Mouse (Mus musculus): ENCODE measurements at regions not wholly inside any gene's neighbourhood (a gene's known extent, or its start where the extent isn't known, plus 50 kb on each side); places are given as distances from the start of the nearest gene placed in this dataset.

DNA sequence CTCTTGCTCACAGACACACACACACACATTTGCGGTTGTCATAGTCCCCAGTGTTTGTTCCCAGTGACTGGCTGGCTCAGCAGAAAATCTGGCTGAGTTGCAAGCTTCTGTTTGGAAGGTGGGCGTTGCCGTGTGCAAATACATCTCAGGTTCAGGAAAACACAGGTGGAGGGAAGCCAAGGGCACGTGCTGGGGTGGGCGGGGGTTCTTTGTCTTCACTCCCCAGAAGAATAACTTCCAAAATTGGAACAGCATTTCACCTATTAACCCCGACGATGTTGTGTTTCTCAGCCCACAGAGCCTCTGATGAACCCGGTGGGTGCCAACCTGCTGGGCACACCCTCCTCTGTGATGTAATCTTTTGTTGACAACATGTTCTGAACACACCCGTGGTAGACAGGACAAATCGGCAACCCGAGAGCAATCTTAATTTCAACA is 82.3 kb upstream of the Ubl3 start:
- Histone ChIP-seq H3K4me3 (ENCODE audit: insufficient read depth, low read length) (no peak overlapping the region), H3K27ac (ENCODE audit: insufficient read depth, low read length) (no peak overlapping the region), H3K4me1 (ENCODE audit: control insufficient read depth, insufficient read depth, low read length) (no peaks in the 10 kb centered on the region; the same call in 1 of the 2 replicates)
- TF ChIP-seq CTCF (IDR thresholded peaks at IDR 0.05; ENCODE audit: extremely low read depth, insufficient read depth, low read length) (no peak), POLR2A (IDR thresholded peaks at IDR 0.05; ENCODE audit: extremely low read depth, insufficient read depth, low read length) (no peak)

DNA sequence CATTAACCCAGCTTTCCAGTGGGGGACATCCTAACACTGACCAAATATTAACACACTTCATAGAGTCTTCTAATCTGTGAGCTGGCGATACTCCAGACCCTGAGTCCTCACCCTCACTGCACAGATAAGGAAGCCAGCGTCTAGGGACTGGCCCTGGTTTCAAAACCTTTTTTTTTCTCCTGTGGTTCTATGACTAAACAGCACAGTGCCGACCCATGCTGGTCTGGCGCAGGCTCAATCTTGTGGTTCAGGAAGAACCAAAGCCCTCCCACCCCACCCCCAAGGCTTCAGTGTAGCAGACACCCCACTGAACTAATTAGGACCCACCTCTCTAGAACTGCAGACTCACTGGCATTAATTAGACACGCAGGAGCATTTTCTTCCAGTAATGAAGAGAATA is 81.4 kb upstream of the Ubl3 start:
- no peaks in the 10 kb centered on the region; the same call in 1 of the 2 replicates for H3K4me1 ChIP-seq (ENCODE audit: control insufficient read depth, insufficient read depth, low read length)
- TF ChIP-seq POLR2A (IDR thresholded peaks at IDR 0.05; ENCODE audit: extremely low read depth, insufficient read depth, low read length) (no peak), CTCF (IDR thresholded peaks at IDR 0.05; ENCODE audit: extremely low read depth, insufficient read depth, low read length) (no peak)
- no peak overlapping the region for H3K27ac ChIP-seq (ENCODE audit: insufficient read depth, low read length)
- H3K4me3 ChIP-seq (ENCODE audit: insufficient read depth, low read length) = no peak overlapping the region

DNA sequence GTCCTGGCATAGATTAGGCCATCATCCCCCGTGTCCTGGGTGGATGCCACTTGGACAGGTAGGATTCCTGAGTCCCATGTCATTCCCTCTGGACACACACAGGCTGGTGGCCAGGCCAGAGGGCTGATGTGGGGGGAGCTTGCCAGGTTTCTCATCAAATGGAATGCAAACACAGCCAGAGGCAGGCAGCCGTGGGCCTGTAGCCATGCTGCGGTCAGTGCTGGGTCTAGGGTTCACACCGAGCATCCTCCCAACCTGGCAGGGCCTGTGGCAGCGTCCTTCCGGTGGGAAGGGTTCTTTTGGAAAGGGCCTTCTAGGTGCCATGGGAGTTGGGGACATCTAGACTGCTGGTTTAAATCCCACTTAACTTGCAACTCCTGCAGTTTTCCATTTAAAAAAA is 80.7 kb upstream of the Ubl3 start:
- TF ChIP-seq CTCF (IDR thresholded peaks at IDR 0.05; ENCODE audit: extremely low read depth, insufficient read depth, low read length) (no peak), POLR2A (IDR thresholded peaks at IDR 0.05; ENCODE audit: extremely low read depth, insufficient read depth, low read length) (no peak)
- Histone ChIP-seq H3K4me1 (ENCODE audit: control insufficient read depth, insufficient read depth, low read length) (no peaks in the 10 kb centered on the region; the same call in 1 of the 2 replicates), H3K4me3 (ENCODE audit: insufficient read depth, low read length) (no peak overlapping the region), H3K27ac (ENCODE audit: insufficient read depth, low read length) (no peak overlapping the region)

DNA sequence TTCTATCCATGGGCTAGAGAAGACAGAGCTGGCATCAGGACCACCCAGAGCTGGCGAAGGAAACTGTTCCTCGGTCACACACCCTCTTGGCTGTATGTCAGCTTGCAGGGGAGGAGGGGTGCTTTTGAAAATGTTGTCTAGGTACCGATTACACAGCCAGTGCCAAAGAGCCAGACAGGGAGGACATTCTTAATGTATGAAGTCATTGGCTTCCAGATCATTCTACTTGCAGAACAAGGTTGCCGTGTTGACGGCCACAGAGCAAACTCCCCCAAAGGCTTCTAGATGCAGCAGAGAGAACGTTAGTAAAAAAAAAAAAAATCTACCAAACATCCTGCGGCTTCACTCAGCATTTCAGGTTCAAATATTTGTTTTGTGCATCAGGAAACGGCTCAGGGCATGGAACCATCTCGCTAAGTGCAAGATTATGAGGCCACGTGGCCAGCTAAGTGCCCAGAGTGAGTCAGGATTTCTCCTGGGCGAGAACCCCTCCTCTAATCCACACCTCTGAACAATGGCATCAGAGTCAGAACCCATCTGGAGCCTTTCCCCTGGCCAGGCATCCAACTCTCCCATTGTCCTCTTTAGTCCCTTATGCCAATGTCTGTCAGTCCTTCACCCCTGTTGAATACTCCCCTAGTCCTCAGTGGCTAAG is 80.1 kb upstream of the Ubl3 start:
- TF ChIP-seq POLR2A (IDR thresholded peaks at IDR 0.05; ENCODE audit: extremely low read depth, insufficient read depth, low read length) (no peak), CTCF (IDR thresholded peaks at IDR 0.05; ENCODE audit: extremely low read depth, insufficient read depth, low read length) (no peak)
- Histone ChIP-seq H3K4me1 (ENCODE audit: control insufficient read depth, insufficient read depth, low read length) (no peaks in the 10 kb centered on the region; the same call in 1 of the 2 replicates), H3K4me3 (ENCODE audit: insufficient read depth, low read length) (no peak overlapping the region), H3K27ac (ENCODE audit: insufficient read depth, low read length) (no peak overlapping the region)

DNA sequence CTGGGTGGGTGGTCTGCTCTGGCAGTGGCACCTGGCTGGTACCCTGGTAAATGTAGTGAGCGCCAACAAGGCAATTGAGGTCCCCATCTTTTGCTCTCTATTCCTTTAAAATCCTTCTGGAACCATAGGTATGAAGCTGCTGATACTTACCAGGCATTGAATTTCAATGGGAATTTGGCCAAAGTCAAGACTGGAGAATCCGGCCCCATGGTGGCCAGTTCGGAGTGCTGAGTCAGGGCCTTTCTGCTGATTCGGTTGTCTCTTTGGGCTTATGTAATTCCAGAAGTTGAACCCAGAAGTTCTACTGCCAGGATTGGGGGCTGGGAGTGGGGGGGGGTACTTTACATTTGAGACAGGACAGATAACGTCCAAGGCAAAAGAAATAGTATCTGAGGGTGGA is 79.0 kb upstream of the Ubl3 start:
- no peak overlapping the region for H3K27ac ChIP-seq (ENCODE audit: insufficient read depth, low read length)
- no peak overlapping the region for H3K4me3 ChIP-seq (ENCODE audit: insufficient read depth, low read length)
- TF ChIP-seq CTCF (IDR thresholded peaks at IDR 0.05; ENCODE audit: extremely low read depth, insufficient read depth, low read length) (no peak), POLR2A (IDR thresholded peaks at IDR 0.05; ENCODE audit: extremely low read depth, insufficient read depth, low read length) (no peak)
- no peaks in the 10 kb centered on the region; the same call in 1 of the 2 replicates for H3K4me1 ChIP-seq (ENCODE audit: control insufficient read depth, insufficient read depth, low read length)

DNA sequence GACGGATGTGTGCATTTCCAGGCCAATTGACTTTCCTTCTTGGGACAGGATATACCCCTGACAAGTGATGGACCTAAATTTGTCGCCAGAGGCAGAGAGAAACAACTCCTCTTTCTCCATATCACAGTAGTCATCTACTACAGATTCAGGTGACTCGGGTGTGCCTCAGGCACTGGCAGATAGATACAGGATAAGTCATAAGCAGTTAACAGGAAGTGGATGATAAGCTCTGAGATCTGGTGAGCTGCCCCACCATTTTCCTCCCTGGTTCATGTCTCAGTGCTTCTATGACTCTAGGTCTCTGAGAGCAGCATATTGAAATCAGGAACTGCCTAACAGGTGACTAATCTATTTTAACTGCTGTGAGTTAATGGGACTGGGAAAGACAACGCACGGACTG is 73.4 kb upstream of the Ubl3 start:
- Histone ChIP-seq H3K27ac (ENCODE audit: insufficient read depth, low read length) (no peak overlapping the region), H3K4me1 (ENCODE audit: control insufficient read depth, insufficient read depth, low read length) (no peaks in the 10 kb centered on the region), H3K4me3 (ENCODE audit: insufficient read depth, low read length) (no peak overlapping the region)
- TF ChIP-seq CTCF (IDR thresholded peaks at IDR 0.05; ENCODE audit: extremely low read depth, insufficient read depth, low read length) (no peak), POLR2A (IDR thresholded peaks at IDR 0.05; ENCODE audit: extremely low read depth, insufficient read depth, low read length) (no peak)

DNA sequence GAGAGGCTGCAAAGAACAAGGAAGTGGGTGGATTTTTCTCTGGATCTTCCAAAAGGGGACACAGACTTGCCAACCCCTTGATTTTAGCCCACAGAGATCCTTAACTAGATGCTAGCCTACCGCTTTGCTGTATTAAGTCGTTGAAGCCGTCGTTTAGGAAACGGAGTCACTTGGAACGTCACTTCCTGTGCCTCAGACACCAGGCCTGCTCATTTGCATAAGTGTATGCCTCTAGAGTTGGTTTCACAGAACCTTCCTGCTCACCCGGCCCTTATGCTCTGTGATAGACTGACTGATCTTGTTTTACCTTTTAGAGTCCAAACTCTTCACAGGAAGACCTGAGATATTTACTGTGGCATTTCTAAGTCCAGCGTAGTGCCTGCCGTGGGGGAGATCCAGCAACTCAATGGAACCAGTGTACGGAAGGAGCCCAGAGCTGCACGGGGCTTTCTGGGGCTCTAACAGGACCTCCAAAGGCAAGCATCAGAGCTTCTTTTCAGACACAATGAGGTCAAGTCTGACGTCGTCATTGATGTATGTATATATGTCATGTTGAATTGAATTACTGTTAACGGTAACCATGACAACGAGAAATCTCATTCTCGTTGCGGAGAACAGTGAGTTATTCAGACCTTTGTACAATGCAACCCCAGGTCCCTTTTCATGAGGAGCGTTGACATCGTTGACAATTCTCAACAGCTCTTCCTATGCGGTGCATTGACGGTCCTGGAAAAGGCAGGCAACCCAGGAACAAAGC is 72.2 kb upstream of the Ubl3 start:
- H3K27ac ChIP-seq (ENCODE audit: insufficient read depth, low read length) = no peak overlapping the region
- H3K4me1 ChIP-seq (ENCODE audit: control insufficient read depth, insufficient read depth, low read length) = no peaks in the 10 kb centered on the region
- TF ChIP-seq CTCF (IDR thresholded peaks at IDR 0.05; ENCODE audit: extremely low read depth, insufficient read depth, low read length) (no peak), POLR2A (IDR thresholded peaks at IDR 0.05; ENCODE audit: extremely low read depth, insufficient read depth, low read length) (no peak)
- H3K4me3 ChIP-seq (ENCODE audit: insufficient read depth, low read length) = no peak overlapping the region

DNA sequence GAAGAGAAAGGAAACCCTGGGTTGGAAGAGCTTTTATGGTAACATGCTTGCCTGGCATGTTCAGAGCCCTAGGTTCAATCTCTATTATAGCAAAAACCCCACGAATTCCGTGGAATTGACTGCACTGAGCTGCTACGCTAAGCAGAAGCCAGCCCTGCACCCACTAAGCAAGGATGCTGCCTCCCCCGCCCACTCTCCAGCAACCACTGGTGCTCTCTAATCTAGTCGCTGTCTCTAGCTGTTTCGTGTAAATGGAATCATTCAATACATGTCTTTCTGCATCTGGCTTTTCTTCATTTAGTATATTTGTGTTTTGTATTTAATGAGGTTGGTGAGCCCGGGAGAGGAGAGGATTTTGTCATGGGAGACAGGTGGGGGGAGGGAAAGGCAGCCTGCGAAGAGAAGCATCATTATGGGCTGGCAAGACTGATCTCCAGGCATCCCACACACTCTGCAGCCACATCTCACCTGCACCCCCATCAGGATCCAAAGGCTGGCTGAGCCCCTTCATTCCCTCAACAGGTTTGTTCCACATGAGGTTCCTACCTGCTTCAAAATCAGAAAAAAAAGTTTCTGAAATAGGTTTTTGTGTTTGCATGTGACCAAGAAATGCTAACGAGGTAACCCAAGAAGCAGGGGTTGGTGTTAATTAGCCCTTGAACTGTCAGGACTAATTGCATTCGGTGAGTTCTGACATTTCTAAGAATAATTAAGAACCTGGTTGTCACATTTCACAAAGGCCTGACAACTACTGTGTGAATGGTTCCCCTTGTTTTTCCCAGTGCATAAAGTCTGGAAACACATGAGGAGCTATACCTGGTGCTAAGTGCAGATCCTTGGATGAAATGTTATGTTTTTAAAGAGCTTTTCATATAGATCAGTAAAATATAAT is 68.6 kb upstream of the Ubl3 start:
- Histone ChIP-seq H3K4me1 (ENCODE audit: control insufficient read depth, insufficient read depth, low read length) (no peaks in the 10 kb centered on the region), H3K27ac (ENCODE audit: insufficient read depth, low read length) (no peak overlapping the region), H3K4me3 (ENCODE audit: insufficient read depth, low read length) (no peak overlapping the region)
- no peak for TF ChIP-seq POLR2A (IDR thresholded peaks at IDR 0.05; ENCODE audit: extremely low read depth, insufficient read depth, low read length)
- no peak for TF ChIP-seq CTCF (IDR thresholded peaks at IDR 0.05; ENCODE audit: extremely low read depth, insufficient read depth, low read length)

DNA sequence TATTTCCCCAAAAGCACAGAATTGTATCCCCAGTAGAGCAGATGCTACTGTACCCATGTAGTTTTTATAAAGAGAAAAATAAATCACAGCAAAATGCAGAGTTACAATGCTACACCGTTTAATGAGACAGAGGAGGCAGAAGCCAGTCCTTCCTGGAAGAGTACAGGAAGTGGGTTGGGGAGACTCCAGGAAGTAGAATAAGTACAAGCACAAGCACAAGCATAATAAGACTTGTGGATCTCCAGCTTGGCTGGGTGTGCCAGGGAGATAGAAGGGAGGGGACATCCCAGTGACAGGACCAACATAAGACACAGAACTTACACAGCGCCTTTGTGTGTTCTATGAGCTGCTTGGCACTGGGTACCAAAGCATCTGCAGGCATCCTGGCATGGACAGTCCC is 67.3 kb upstream of the Ubl3 start:
- Histone ChIP-seq H3K27ac (ENCODE audit: insufficient read depth, low read length) (no peak overlapping the region), H3K4me1 (ENCODE audit: control insufficient read depth, insufficient read depth, low read length) (no peaks in the 10 kb centered on the region), H3K4me3 (ENCODE audit: insufficient read depth, low read length) (no peak overlapping the region)
- no peak for TF ChIP-seq CTCF (IDR thresholded peaks at IDR 0.05; ENCODE audit: extremely low read depth, insufficient read depth, low read length)
- TF ChIP-seq POLR2A (IDR thresholded peaks at IDR 0.05; ENCODE audit: extremely low read depth, insufficient read depth, low read length) = no peak
